Mouse (Mus musculus): ENCODE measurements around the gene Snx5. TPM values are rescaled to one million over a fixed set of nuclear protein-coding genes. Genes with fewer than 3 reads are reported as not detected.

The Snx5 gene
- polyA plus RNA-seq (2012; rRNA removed; ENCODE audit: low replicate concordance): 24.1 and 24.9 TPM in 2 replicates

GRCm38 (mm10) chr2:144270507-144271420 is at the start of gene Snx5, which contains the start of gene Mgme1:
Gene Snx5 (minus strand): TSS chr2:144270906.
Gene Mgme1 (plus strand): TSS chr2:144270663.

Other genes starting within 250 kb of the Snx5 start
- not detected in 2 replicates for gene Banf2, start 237.8 kb downstream of the Snx5 start, polyA plus RNA-seq (2012; rRNA removed; ENCODE audit: low replicate concordance)
- gene Mgme1, start 243 bp downstream of the Snx5 start, polyA plus RNA-seq (2012; rRNA removed; ENCODE audit: low replicate concordance): 0.59 and 1.7 TPM in 2 replicates
- 36.1 and 61.2 TPM in 2 replicates for gene Ovol2, start 61.2 kb upstream of the Snx5 start, polyA plus RNA-seq (2012; rRNA removed; ENCODE audit: low replicate concordance)
- gene Kat14, start 98.1 kb upstream of the Snx5 start, polyA plus RNA-seq (2012; rRNA removed; ENCODE audit: low replicate concordance): 16.5 and 19.1 TPM in 2 replicates
- gene Pet117, start 98.1 kb upstream of the Snx5 start, polyA plus RNA-seq (2012; rRNA removed; ENCODE audit: low replicate concordance): not detected in 2 replicates

Data from duodenum, adult 2 months (tissue).